Mouse (Mus musculus) midbrain, embryonic 14.5 days (tissue): ENCODE data around the gene Serpinh1. TPM values are rescaled to one million over a fixed set of nuclear protein-coding genes. Genes with fewer than 3 reads are reported as not detected.

Experiments used
- ATAC-seq: fragments of 200-750 bp; cut with Nextera tagmentation; 2 replicates; pipeline ENCODE4 v1.8.0; 2017; ENCODE audit warnings: moderate number of reproducible peaks, moderate library complexity; ENCODE audit not compliant: low FRiP score, low TSS enrichment
- DNase-seq: peaks from one replicate; pipeline ENCODE4 v3.0.0-alpha.2; 2015
- H3K27ac ChIP-seq: fragments of 300-500 bp; sonication (generic); replicated peaks from 2 replicates; pipeline ENCODE4 v1.5.1; 2014; ENCODE audit warnings: mild to moderate bottlenecking, low read depth, low read length, moderate library complexity
- H3K27me3 ChIP-seq: fragments of 300-500 bp; sonication (generic); 2 replicates; pipeline ENCODE4 v1.6.1; 2014; ENCODE audit warnings: low read length, control low read depth, mixed read lengths; ENCODE audit not compliant: control insufficient read depth, insufficient read depth
- H3K36me3 ChIP-seq: fragments of 300-500 bp; sonication (generic); 2 replicates; pipeline ENCODE4 v1.6.1; 2014; ENCODE audit warnings: low read length, control low read depth; ENCODE audit not compliant: control insufficient read depth, insufficient read depth
- H3K4me1 ChIP-seq: fragments of 300-500 bp; sonication (generic); 2 replicates; pipeline ENCODE4 v1.6.1; 2014; ENCODE audit warnings: mild to moderate bottlenecking, antibody characterized with exemption, low read length, control low read depth; ENCODE audit not compliant: control insufficient read depth, insufficient read depth
- H3K4me2 ChIP-seq: fragments of 300-500 bp; sonication (generic); 2 replicates; pipeline ENCODE4 v1.6.1; 2014; ENCODE audit warnings: mild to moderate bottlenecking, low read length, moderate library complexity
- H3K4me3 ChIP-seq: fragments of 300-500 bp; sonication (generic); replicated peaks from 2 replicates; pipeline ENCODE4 v1.5.1; 2014; ENCODE audit warnings: low read depth, low read length
- H3K9ac ChIP-seq: fragments of 300-500 bp; sonication (generic); replicated peaks from 2 replicates; pipeline ENCODE4 v1.6.1; 2014; ENCODE audit warnings: mild to moderate bottlenecking, low read length, moderate library complexity
- H3K9me3 ChIP-seq: fragments of 300-500 bp; sonication (generic); 2 replicates; pipeline ENCODE4 v1.6.1; 2016; ENCODE audit warnings: low read length, control low read depth, mixed read lengths; ENCODE audit not compliant: control insufficient read depth
- WGBS: fragments of 180-500 bp; shearing (Covaris S2); extraction: QIAGEN DNeasy Blood & Tissue Kit; methylation state at CpG from one replicate; pipeline ENCODE4 v1.1.7; 2014; 5-methylcytosine and 5-hydroxymethylcytosine counted together
- polyA plus RNA-seq: library from polyadenylated mRNA; unstranded; fragments of >200 nt; fragmentation: Nextera tagmentation; extraction: Ambion mirVana; gene quantifications from 2 replicates; pipeline ENCODE4 v1.2.1, GENCODE M21; 2014

Gene Serpinh1
- polyA plus RNA-seq, 1 experiment from 2014 or later, result 89.0 TPM

DNA sequence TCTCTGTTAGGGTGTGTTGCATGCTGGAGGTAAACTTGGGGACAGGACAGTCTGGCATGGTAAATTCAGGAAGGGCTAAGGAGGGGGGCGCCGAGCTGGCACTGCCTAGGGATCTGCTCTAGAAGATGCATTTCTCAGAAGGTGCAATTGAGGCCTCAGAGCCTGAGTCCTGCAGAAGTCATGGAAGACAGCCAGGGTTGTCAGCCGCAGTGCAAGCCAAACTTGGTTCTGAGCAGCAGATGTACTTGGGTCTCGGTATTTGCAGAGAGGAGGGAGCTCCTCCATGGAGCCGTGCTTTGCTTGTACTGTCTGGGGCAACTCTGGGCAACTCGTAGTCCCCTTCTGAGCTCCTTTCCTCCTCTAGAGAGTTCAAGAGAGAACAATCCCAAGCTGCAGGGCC, 26.9 kb downstream of the Serpinh1 start:
- H3K4me1 ChIP-seq, result peaks cover 16% of the 10 kb centered on the region; the same call in 1 of the 2 replicates
- DNase-seq, result no peak
- WGBS, result 76% methylated on average over 6 of the region's 6 CpGs
- H3K27ac ChIP-seq, result no peak overlapping the region
- H3K4me2 ChIP-seq, result no peak overlapping the region
- ATAC-seq, result no peak
- H3K9me3 ChIP-seq, result no peaks in the 10 kb centered on the region
- H3K27me3 ChIP-seq, result no peaks in the 10 kb centered on the region
- H3K9ac ChIP-seq, result no peak overlapping the region
- peaks cover 37% of the 10 kb centered on the region for H3K36me3 ChIP-seq
- no peak overlapping the region for H3K4me3 ChIP-seq

DNA sequence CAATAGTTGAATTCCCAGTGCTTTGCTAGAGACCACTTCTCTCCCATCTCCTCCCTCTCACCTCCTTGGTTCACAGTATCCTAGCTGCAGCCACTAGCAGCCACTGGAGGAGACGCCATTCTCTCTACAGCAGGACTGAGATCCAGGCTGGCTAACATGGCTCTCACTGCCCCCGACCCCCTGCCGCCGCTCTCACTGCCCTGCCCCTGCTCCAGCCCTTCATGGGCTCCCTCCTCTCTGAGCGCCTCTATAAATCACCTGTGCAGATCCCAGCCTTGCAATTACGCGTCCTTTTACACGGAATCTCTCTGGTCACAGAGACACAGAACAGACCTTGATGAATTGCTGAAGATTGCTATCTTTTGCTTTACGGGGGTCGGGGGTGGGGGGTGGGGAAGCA, 28.2 kb downstream of the Serpinh1 start:
- Histone ChIP-seq H3K4me3 (no peak overlapping the region), H3K4me1 (peaks cover 26% of the 10 kb centered on the region; the same call in 1 of the 2 replicates), H3K4me2 (no peak overlapping the region), H3K9me3 (no peaks in the 10 kb centered on the region), H3K9ac (no peak overlapping the region), H3K27ac (peak overlapping the region; percentile 10), H3K27me3 (no peaks in the 10 kb centered on the region), H3K36me3 (peaks cover 41% of the 10 kb centered on the region)
- ATAC-seq, result no peak
- no peak for DNase-seq
- 29% methylated on average over 10 of the region's 10 CpGs for WGBS

DNA sequence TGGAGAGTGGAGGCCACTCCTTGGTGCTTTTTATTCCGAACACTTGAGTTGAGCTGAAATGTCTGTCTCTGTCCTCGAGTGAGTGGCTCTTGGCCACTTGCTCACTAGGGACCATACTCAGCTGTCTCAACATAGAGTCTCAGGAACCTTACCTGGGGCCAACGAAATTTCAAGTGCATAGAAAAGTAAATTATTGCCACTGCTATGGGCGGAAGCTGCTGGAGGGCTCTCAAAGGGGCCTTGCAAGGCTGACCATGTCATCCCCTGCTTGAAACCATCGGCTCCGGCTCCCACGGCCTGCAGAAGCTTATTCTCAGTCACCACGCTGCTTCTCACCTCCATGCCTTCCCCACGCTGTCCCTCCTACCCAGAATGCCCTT, 29.7 kb downstream of the Serpinh1 start:
- no peaks in the 10 kb centered on the region for H3K27me3 ChIP-seq
- 86% methylated on average over 9 of the region's 9 CpGs for WGBS
- no peak overlapping the region for H3K9ac ChIP-seq
- H3K36me3 ChIP-seq, result peaks cover 53% of the 10 kb centered on the region
- peaks cover 23% of the 10 kb centered on the region; the same call in 1 of the 2 replicates for H3K4me1 ChIP-seq
- H3K27ac ChIP-seq, result no peak overlapping the region
- DNase-seq (no peak), ATAC-seq (no peak)
- H3K4me3 ChIP-seq, result no peak overlapping the region
- no peaks in the 10 kb centered on the region for H3K9me3 ChIP-seq
- no peak overlapping the region for H3K4me2 ChIP-seq

DNA sequence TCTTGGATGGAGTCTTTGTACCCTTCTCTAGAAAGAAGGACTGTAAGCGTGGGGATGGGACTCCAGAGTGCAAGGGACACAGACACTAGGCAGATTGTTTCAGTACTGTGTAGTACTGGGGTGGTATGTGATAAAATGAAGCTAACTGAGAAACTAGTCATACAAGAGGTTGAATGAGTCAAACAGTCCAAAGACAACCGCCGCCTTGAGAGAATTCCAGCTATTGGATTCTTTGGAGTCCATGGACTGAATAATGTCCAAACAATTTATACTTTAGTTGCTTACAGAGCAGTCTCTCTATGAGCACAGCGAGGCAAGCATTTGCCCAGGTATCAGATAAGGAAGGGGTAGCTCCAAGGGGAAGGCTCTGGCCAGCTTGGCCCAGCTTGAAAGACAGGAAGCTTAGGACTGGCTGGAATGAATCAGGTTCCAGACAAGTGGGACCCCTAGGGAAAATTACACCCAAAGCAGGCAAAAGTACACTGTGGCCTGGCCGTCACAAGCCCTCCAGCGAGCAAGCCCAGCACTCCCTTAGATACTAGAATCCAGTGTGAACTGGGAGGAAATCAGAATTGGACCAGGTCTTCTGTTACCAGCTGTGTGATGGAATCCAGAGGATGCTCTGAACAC, 30.2 kb downstream of the Serpinh1 start:
- H3K4me1 ChIP-seq, result peaks cover 23% of the 10 kb centered on the region; the same call in 1 of the 2 replicates
- H3K4me2 ChIP-seq, result no peak overlapping the region
- no peak overlapping the region for H3K4me3 ChIP-seq
- no peaks in the 10 kb centered on the region for H3K27me3 ChIP-seq
- 96% methylated on average over 6 of the region's 6 CpGs for WGBS
- ATAC-seq (no peak), DNase-seq (no peak)
- H3K9me3 ChIP-seq, result no peaks in the 10 kb centered on the region
- no peak overlapping the region for H3K27ac ChIP-seq
- H3K9ac ChIP-seq, result no peak overlapping the region
- H3K36me3 ChIP-seq, result peaks cover 53% of the 10 kb centered on the region

DNA sequence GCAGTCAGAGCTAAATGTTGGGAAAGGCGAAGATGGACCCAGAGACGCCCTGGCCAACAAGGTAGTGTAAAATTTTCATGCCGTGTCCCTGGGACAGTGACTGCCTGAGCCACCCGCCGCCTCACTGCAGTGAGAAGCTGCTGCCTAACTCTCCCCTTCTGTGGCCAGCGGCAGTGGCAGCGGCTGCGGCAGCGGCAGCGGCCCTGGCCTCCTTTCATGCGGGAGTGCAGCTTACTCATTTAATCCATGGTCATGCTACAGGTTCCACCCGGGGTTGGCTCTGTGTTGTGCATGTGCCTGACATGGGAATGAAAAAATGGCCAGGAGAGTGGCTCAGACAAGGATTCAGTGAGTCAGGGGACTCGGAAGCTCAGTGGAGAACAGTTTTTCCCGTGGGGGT, 32.5 kb downstream of the Serpinh1 start:
- no peak overlapping the region for H3K9ac ChIP-seq
- no peaks in the 10 kb centered on the region for H3K9me3 ChIP-seq
- H3K36me3 ChIP-seq, result peaks cover 73% of the 10 kb centered on the region
- 27% methylated on average over 14 of the region's 14 CpGs for WGBS
- H3K4me3 ChIP-seq, result no peak overlapping the region
- DNase-seq (peak; percentile 51), ATAC-seq (no peak)
- peak overlapping the region; percentile 15; the same call in 1 of the 2 replicates for H3K4me2 ChIP-seq
- peaks cover 23% of the 10 kb centered on the region; the same call in 1 of the 2 replicates for H3K4me1 ChIP-seq
- peak overlapping the region; percentile 61 for H3K27ac ChIP-seq
- H3K27me3 ChIP-seq, result no peaks in the 10 kb centered on the region

DNA sequence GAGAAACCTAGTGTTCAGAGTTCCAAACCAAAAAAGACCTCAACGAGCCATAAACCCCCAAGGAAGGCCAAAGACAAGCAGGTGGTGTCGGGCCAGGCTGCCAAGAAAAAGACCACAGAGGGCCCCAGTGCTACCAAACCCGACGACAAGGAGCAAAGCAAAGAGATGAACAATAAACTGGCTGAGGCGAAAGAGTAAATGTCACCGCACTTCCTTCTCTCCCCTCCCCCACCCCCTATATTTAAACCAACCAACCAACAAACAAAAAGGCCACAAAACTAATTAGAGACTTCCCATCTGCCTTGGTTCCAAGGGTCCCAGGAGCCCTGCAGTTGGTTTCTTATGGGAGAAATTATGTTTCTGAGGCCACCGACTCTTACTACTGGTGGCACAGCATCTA, 35.6 kb downstream of the Serpinh1 start:
- peaks cover 40% of the 10 kb centered on the region for H3K4me1 ChIP-seq

DNA sequence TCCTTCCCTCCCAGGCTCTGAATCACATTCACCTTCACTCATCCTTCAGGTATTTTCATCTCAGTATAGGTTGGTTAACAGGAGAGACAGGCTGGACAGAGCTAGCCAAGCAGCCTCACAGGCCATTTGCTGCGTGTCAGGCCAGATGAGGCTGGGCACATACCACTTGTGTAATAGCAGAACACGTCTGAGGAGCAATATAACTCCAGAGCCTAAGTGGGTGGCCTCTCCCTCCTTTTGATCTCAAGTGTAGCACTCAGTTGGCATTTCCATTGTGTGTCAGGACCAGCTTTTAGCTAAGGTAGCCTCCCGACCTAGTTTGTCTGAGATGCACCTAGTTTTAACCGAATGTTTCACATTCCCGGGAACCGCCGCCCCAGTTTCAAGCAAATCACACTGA, 36.8 kb downstream of the Serpinh1 start:
- Histone ChIP-seq H3K9me3 (no peaks in the 10 kb centered on the region), H3K27ac (no peak overlapping the region), H3K9ac (no peak overlapping the region), H3K4me3 (no peak overlapping the region), H3K4me2 (no peak overlapping the region), H3K4me1 (peaks cover 52% of the 10 kb centered on the region), H3K36me3 (peaks cover 54% of the 10 kb centered on the region), H3K27me3 (no peaks in the 10 kb centered on the region)
- WGBS, result 89% methylated on average over 7 of the region's 7 CpGs
- ATAC-seq (no peak), DNase-seq (no peak)

More for the DNA sequence above, 35.6 kb downstream of the Serpinh1 start:
- ATAC-seq (no peak), DNase-seq (no peak)
- Histone ChIP-seq H3K27me3 (no peaks in the 10 kb centered on the region), H3K9ac (no peak overlapping the region), H3K4me2 (no peak overlapping the region), H3K4me3 (no peak overlapping the region), H3K36me3 (peaks cover 61% of the 10 kb centered on the region), H3K9me3 (no peaks in the 10 kb centered on the region), H3K27ac (no peak overlapping the region)
- WGBS, result 67% methylated on average over 7 of the region's 7 CpGs

DNA sequence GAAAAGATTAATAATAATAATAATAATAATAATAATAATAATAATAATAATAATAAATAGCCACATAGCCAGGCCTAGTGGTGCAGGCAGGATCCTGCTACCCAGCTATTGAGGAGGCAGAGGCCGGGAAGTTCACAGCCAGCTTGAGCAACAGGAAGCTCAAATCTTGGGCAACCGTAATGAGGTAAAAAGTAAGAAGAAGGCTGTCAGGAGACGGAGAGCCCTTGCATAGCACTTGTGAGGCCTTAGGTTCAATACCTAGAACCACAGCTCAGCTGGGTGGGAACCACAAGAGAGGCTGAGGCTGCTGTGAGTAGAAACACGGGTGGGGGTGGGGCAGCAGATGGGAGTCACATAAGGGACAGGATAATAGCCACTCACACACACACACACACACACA, 38.5 kb downstream of the Serpinh1 start:
- H3K27me3 ChIP-seq, result no peaks in the 10 kb centered on the region
- no peak overlapping the region for H3K9ac ChIP-seq
- H3K4me2 ChIP-seq, result no peak overlapping the region
- H3K36me3 ChIP-seq, result peaks cover 46% of the 10 kb centered on the region
- H3K27ac ChIP-seq, result peak overlapping the region; percentile 86; the same call in 1 of the 2 replicates
- 92% methylated on average over 4 of the region's 4 CpGs for WGBS
- H3K4me1 ChIP-seq, result peaks cover 48% of the 10 kb centered on the region
- no peaks in the 10 kb centered on the region for H3K9me3 ChIP-seq
- DNase-seq, result no peak
- no peak overlapping the region for H3K4me3 ChIP-seq
- no peak for ATAC-seq

DNA sequence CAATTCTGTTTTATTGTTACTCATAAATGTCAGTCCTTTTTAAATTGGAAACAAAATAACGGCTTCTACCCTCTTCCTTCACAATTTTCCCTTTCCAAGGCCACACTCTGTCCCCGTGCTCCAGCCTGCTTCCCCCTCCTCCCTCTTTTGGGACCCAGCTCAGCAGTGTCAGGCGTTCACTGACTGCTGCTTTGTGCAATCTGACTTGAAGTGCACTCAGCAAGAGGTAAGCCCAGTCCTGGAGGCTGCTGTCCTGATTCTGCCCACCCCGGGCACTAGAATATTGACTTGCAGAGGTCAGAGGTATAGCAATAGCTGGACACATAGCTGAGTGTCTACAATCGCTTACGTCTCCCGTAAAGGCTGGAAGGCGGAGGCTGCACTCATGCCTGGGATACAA, 39.8 kb downstream of the Serpinh1 start:
- ATAC-seq (no peak), DNase-seq (peak; percentile 70)
- Histone ChIP-seq H3K9ac (peak overlapping the region; percentile 18), H3K9me3 (no peaks in the 10 kb centered on the region), H3K36me3 (peaks cover 33% of the 10 kb centered on the region), H3K27me3 (no peaks in the 10 kb centered on the region), H3K4me2 (peak overlapping the region; percentile 17), H3K4me3 (no peak overlapping the region), H3K27ac (peak overlapping the region; percentile 86), H3K4me1 (peaks cover 48% of the 10 kb centered on the region)
- WGBS, result 41% methylated on average over 8 of the region's 8 CpGs
